Mouse (Mus musculus) olfactory bulb, adult 2 months (tissue): Measurements from ENCODE around the gene Psmb10.

ENCODE experiments used
- CTCF ChIP-seq: fragments of 200-500 bp; IDR thresholded peaks from 2 replicates; pipeline ENCODE4 v1.5.1; 2012; ENCODE audit warnings: low read depth, mild to moderate bottlenecking, low read length, moderate library complexity; ENCODE audit not compliant: insufficient read depth
- POLR2A ChIP-seq: fragments of 200-500 bp; IDR thresholded peaks from 2 replicates; pipeline ENCODE4 v1.6.1; 2012; ENCODE audit warnings: mild to moderate bottlenecking, low read depth, low read length, moderate library complexity; ENCODE audit not compliant: insufficient read depth

DNA sequence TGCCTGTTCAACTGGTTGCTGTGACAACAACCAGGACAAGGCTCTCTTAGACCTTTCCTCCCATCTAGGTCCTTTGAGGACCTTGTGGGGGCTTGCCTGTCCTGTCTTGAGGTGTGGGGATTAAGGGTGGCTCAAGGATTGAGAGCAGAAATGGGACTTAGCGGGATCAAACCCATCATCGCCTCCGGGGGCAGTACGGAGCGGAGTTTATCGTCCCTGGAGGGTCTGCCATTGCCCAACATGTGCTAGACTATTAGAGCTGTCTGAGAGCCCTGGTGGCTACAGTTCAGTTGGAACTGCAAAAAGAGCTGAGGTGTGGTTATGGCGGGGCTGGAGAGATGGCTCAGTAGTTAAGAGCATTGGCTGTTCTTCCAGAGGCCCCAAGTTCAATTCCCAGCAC is 37.1 kb upstream of the Psmb10 start:
- no peak for TF ChIP-seq CTCF
- no peak for TF ChIP-seq POLR2A
